In the genomic region with DNA sequence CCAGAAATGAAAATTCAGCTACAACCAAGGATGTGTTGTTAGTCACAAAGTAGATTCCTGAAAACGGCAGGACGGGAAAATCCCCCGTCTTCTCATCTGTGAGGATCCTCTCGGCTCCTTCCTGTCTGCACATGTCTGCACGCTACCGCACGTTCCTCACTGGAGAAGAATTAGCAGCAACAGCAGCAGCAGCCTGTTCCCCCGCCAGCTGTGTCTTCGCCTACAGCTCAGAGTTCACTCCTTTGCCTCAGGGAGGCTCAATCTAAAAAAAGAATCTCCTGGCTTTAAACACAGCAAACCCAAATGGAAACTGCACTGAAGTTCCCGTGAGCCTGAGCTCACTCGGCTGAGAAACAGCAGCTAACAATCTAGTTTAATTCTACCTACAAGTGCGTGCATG, we compare ENCODE assay signal across 9 mouse cellular contexts.
DNase-seq lines count a peak whose midpoint lies in the region; ATAC-seq lines count a peak whose summit lies in the region.
"Had no signal": no experiment of that assay in that cellular context is flagged by ENCODE, and none has a peak within 500 bp of the region (broad histone marks: within the 10 kb centered on the region; RNA-seq: fewer than 3 reads in every experiment).

No protein-coding gene starts in this region.

- no peak overlapping the region for H3K9ac ChIP-seq in hindbrain, embryonic 16.5 days (ENCODE audit: low read depth, low read length)
- H3K9ac ChIP-seq in hindbrain, embryonic 14.5 days = no peak overlapping the region
- H3K9ac ChIP-seq: neural tube, embryonic 13.5 days had no signal

- DNase-seq in hindbrain, embryonic 14.5 days (ENCODE audit: low spot score) = no peak
- DNase-seq in adipocyte (ENCODE audit: low spot score) = peak; percentile 12
- peak; percentile 97 for DNase-seq in heart, adult 11 months
- peak; percentile 17 to 67 for DNase-seq in kidney, postnatal 25 days
- peak; percentile 38 for DNase-seq in lung, postnatal 25 days (ENCODE audit: low spot score)
- DNase-seq in embryo, embryonic 10.5 days (ENCODE audit: low spot score) = no peak

- WGBS in hindbrain, embryonic 16.5 days = 64% methylated on average over 12 of the region's 12 CpGs
- 71% methylated on average over 12 of the region's 12 CpGs for WGBS in hindbrain, embryonic 14.5 days

- no peaks in the 10 kb centered on the region for H3K36me3 ChIP-seq in hindbrain, embryonic 16.5 days (ENCODE audit: control insufficient read depth, insufficient read depth, low read length)
- no peaks in the 10 kb centered on the region for H3K36me3 ChIP-seq in hindbrain, embryonic 14.5 days (replicated peaks; ENCODE audit: control insufficient read depth, insufficient read depth)

- H3K9me3 ChIP-seq in hindbrain, embryonic 16.5 days (ENCODE audit: control insufficient read depth, low read length) = no peaks in the 10 kb centered on the region
- no peaks in the 10 kb centered on the region for H3K9me3 ChIP-seq in hindbrain, embryonic 14.5 days (ENCODE audit: control insufficient read depth, low read length)
- H3K9me3 ChIP-seq: neural tube, embryonic 13.5 days had no signal

- H3K4me2 ChIP-seq in hindbrain, embryonic 16.5 days (ENCODE audit: low read length) = no peak overlapping the region; the same call in 1 of the 2 replicates
- no peak overlapping the region for H3K4me2 ChIP-seq in hindbrain, embryonic 14.5 days (replicated peaks)
- H3K4me2 ChIP-seq: neural tube, embryonic 13.5 days had no signal

- peak overlapping the region; percentile 20; the same call in 1 of the 2 replicates for H3K27ac ChIP-seq in hindbrain, embryonic 16.5 days (ENCODE audit: low read depth, low read length)
- no peak overlapping the region for H3K27ac ChIP-seq in hindbrain, embryonic 14.5 days
- H3K27ac ChIP-seq: neural tube, embryonic 13.5 days had no signal

- peak; percentile 63; the same call in 1 of the 2 replicates for ATAC-seq in hindbrain, embryonic 16.5 days
- no peak for ATAC-seq in hindbrain, embryonic 14.5 days (ENCODE audit: low FRiP score)
- no peak for ATAC-seq in erythroblast, adult 5-6 weeks (replicated peaks; ENCODE audit: low FRiP score, poor library complexity, severe bottlenecking)

- no peaks in the 10 kb centered on the region; the same call in 1 of the 2 replicates for H3K4me1 ChIP-seq in hindbrain, embryonic 16.5 days (ENCODE audit: control insufficient read depth, insufficient read depth, low read depth, low read length)
- no peaks in the 10 kb centered on the region for H3K4me1 ChIP-seq in hindbrain, embryonic 14.5 days (replicated peaks; ENCODE audit: control insufficient read depth, insufficient read depth, low read length)

- H3K4me3 ChIP-seq in hindbrain, embryonic 16.5 days (ENCODE audit: low read length) = no peak overlapping the region
- no peak overlapping the region for H3K4me3 ChIP-seq in hindbrain, embryonic 14.5 days (replicated peaks; ENCODE audit: low read length)
- H3K4me3 ChIP-seq: neural tube, embryonic 13.5 days had no signal

- H3K27me3 ChIP-seq in hindbrain, embryonic 16.5 days (replicated peaks; ENCODE audit: control insufficient read depth, insufficient read depth, low read length) = no peaks in the 10 kb centered on the region
- H3K27me3 ChIP-seq in hindbrain, embryonic 14.5 days (ENCODE audit: control insufficient read depth, insufficient read depth, low read length) = no peaks in the 10 kb centered on the region
- H3K27me3 ChIP-seq: neural tube, embryonic 13.5 days had no signal

Comparison
In these comparisons a context has a peak if more than half of its experiments do, and no peak if none do; other contexts are left out.
1. DNase-seq: peak in adipocyte (single experiment), heart, adult 11 months (single experiment), kidney, postnatal 25 days (2 of 2) and lung, postnatal 25 days (single experiment); none in hindbrain, embryonic 14.5 days (single experiment) and embryo, embryonic 10.5 days (single experiment).